Mouse (Mus musculus): ENCODE data around the gene Gm20878.
"Not testable (repeated sequence)": the region's sequence is repeated elsewhere in the genome, so short reads cannot be mapped to it uniquely, and the experiment has no call there.

Gm20878 gene

DNA sequence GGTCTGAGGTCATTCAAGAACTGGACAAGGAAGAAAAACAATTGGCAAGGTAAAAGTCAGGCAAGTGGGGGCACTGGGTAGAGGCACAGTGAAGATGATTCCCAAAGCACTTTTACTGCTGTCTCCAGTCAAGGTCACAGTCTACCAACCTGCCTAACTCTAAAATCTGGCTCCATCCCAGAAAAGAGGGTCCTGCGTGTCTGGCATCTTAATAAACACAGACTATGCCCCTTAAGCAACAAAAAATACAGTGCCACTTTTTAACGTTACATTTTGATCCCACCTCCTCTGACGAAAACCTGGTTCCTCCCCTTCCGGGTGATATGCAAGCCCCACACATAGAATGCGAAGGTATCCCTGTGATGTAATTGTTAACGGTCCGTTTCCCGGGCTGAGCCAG is at the start of gene Gm20878:
Gene Gm20878 (plus strand): TSS at position 301 of the 400 bp plus-strand sequence.
- not testable (repeated sequence) for DNase-seq (ENCODE audit: inconsistent age in 2 of 2, low spot score in 1 of 2)

DNA sequence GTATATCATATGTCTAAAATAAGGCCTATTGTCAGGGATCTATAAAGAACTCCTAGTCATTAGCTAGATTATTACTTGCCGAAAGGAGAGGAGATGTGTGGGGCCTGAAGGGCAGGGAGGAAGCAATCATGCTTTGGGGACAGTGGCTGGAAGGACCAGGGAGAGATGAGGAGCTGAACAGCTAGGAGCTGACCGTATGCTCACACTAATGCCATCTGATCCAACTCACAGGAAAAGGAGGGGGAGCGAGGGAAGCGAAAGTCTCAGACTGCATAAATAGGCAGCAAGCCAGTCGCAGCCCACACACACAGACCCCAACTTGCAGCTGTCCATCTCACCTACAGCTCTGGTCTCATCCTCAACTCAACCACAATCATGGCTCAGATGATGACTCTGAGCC is 38.1 kb upstream of the Gm20878 start, which contains the start of gene Gm21541:
Gene Gm21541 (plus strand): TSS at position 301 of the 400 bp plus-strand sequence.
- DNase-seq (ENCODE audit: inconsistent age in 2 of 2, low spot score in 1 of 2): not testable (repeated sequence)

GRCm38 (mm10) chr4:41965758-41966157 is 24.4 kb downstream of the Gm20878 start, which contains the start of gene Fam205a4:
Fam205a4 (plus strand) TSS chr4:41966058.
- DNase-seq (ENCODE audit: inconsistent age in 2 of 2, low spot score in 1 of 2): not testable (repeated sequence)
